Mouse (Mus musculus): Measurements from ENCODE around the gene Npas3. TPM values are rescaled to one million over a fixed set of nuclear protein-coding genes. Genes with fewer than 3 reads are reported as not detected.
"Not testable (repeated sequence)": the region's sequence is repeated elsewhere in the genome, so short reads cannot be mapped to it uniquely, and the experiment has no call there.

Gene Npas3
- polyA plus RNA-seq, 1 experiment from 2014 or later: 25.0 TPM

DNA sequence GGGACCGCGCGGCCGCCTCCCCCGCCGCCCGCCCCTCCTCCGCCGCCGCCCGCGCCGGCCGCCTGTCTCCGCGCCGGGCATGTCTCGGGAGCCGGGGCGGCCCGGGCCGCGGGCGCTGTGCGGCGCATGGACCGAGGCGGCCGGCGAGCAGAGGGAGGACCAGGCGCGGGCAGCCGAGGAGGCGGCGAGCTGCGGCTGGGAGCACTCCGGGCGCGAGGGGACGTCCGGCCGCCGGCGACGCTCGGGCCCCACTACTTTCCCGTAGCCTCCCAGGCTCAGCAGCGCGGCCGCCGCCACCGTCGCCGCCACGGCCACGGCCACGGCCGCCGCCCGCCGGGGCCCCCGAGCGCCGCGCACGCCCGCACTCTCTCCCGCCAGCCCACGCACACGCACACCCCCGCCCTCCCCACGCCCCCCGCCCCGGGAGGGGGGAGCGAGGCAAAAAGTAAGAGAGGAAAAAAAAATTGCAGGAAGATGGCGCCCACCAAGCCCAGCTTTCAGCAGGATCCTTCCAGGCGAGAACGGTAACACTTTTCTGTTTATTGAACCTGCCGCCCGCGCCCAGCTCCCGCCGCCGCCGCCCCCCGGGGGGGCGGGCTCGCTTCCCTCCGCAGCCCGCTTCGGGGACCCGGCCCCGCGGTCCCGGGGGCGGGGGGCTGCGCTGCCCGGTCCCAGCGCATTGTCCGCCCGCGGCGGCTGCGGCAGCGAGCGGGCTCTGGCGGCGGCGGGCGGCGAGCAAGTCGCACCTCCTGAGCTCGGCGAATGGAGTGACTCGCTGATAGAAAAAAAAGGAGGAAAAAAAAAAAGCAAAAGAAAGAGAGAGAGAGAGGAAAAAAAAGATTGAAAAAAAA lies 4.3 kb downstream of the Npas3 start:
- H3K27me3 ChIP-seq: no peaks in the 10 kb centered on the region
- H3K4me1 ChIP-seq (replicated peaks): peaks cover 42% of the 10 kb centered on the region
- H3K4me2 ChIP-seq: peak overlapping the region; percentile 71
- peak; percentile 34; the same call in 1 of the 2 replicates for ATAC-seq (ENCODE audit: low FRiP score)
- no peaks in the 10 kb centered on the region for H3K36me3 ChIP-seq
- no peaks in the 10 kb centered on the region for H3K9me3 ChIP-seq
- WGBS: under 1% methylated on average over 57 of the region's 115 CpGs
- peak overlapping the region; percentile 99 for H3K27ac ChIP-seq
- peak overlapping the region; percentile 98 for H3K9ac ChIP-seq
- peak overlapping the region; percentile 76 for H3K4me3 ChIP-seq

DNA sequence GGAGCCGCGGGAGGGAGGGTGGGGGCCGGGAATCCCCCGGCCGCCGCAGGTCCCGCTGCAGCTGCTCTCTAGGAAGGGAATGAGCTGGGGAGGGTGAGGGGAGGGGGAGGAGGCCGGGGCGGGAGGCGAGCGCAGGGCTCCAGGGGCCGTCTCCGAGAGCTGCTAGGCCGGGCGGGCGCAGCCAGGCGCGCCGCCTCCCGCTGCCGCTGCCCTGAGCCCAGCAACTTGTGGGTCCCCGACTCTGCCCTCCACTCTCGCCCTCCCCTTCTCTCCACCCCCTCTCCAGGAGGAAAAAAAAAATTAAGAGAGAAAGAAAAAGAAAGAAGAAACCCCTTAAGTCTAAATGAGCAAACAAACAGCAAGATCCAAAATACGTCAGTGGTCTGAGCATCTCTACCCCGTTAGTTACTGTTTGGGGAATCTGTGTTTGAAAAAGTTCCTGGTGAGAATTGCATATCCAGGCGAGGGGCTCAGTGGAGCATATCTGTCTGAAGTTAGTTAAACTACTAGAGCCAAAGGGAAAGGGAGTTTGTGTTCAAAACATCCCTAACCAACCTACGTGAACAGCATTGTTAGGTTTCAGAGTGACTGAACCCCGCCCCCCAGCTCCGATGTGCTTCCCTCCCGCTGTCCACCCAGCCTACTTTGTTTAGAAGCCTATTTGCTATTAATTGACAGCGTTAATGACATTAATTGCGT lies 5.1 kb downstream of the Npas3 start:
- peak overlapping the region; percentile 76 for H3K4me3 ChIP-seq
- H3K27me3 ChIP-seq: no peaks in the 10 kb centered on the region
- H3K4me1 ChIP-seq (replicated peaks): peaks cover 42% of the 10 kb centered on the region
- WGBS: 0% methylated on average over 22 of the region's 32 CpGs
- H3K9ac ChIP-seq: peak overlapping the region; percentile 98
- no peaks in the 10 kb centered on the region for H3K36me3 ChIP-seq
- ATAC-seq (ENCODE audit: low FRiP score): peak; percentile 38
- peak overlapping the region; percentile 71 for H3K4me2 ChIP-seq
- H3K9me3 ChIP-seq: no peaks in the 10 kb centered on the region
- peak overlapping the region; percentile 99 for H3K27ac ChIP-seq

- peak overlapping the region; percentile 71 for H3K4me2 ChIP-seq
- no peaks in the 10 kb centered on the region for H3K9me3 ChIP-seq
- peaks cover 37% of the 10 kb centered on the region for H3K4me1 ChIP-seq (replicated peaks)
- H3K36me3 ChIP-seq: no peaks in the 10 kb centered on the region
- H3K27me3 ChIP-seq: no peaks in the 10 kb centered on the region
- WGBS: 2% methylated on average over 6 of the region's 6 CpGs
- ATAC-seq (ENCODE audit: low FRiP score): no peak
- peak overlapping the region; percentile 76 for H3K4me3 ChIP-seq
- peak overlapping the region; percentile 99 for H3K27ac ChIP-seq
- peak overlapping the region; percentile 98 for H3K9ac ChIP-seq
Observed at GRCm38 (mm10) chr12:53254160-53254480, 5.6 kb downstream of the Npas3 start.

- not testable (repeated sequence) for H3K4me1 ChIP-seq (replicated peaks); H3K9me3 ChIP-seq; H3K27ac ChIP-seq; H3K4me2 ChIP-seq; H3K9ac ChIP-seq; ATAC-seq (ENCODE audit: low FRiP score); H3K4me3 ChIP-seq; H3K36me3 ChIP-seq; H3K27me3 ChIP-seq
Observed at GRCm38 (mm10) chr12:53274502-53274901, 26.0 kb downstream of the Npas3 start.

DNA sequence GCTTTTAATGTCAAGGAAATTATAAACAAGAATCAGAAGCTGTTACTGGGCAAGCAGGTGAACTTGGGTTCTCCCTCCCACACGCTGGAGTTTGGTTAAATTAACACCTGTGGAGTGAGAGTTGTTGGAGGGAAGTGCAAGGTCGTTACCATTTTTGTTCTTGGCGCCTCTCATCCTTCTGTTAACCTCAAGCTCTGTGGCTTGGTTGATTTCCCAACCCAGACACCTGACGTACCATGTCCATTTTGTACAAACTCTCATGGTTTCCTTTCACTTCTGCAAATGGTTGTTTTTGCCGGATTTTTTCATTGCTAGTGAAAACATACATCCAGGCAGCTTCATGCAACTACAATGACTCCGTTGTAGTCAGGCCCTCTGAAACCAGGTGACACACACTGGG lies 28.9 kb downstream of the Npas3 start:
- H3K36me3 ChIP-seq: no peaks in the 10 kb centered on the region
- H3K4me2 ChIP-seq: no peak overlapping the region
- ATAC-seq (ENCODE audit: low FRiP score): no peak
- H3K27ac ChIP-seq: no peak overlapping the region
- WGBS: 82% methylated on average over 6 of the region's 6 CpGs
- no peak overlapping the region for H3K4me3 ChIP-seq
- H3K27me3 ChIP-seq: no peaks in the 10 kb centered on the region
- no peak overlapping the region for H3K9ac ChIP-seq
- H3K4me1 ChIP-seq (replicated peaks): no peaks in the 10 kb centered on the region
- H3K9me3 ChIP-seq: no peaks in the 10 kb centered on the region

DNA sequence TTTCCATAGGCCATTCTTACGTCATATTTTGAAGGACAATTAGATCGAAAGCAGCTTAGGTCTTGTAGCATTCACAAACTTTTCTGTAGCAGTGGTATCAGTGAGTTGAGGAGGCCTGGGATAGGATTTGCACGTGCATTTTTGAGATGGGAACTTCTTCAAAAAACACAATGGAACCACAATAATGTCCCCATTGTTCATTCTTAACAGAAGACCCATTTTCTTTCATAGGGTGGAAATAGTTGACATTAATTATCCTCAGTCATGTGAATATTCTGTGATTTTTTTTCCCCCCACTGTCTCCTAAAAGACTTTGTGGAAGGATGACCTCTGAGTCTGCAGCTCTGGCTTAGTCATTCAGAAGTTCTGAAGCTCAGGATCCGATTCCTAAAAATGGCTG lies 41.9 kb downstream of the Npas3 start:
- Histone ChIP-seq H3K4me2 (no peak overlapping the region), H3K9me3 (no peaks in the 10 kb centered on the region), H3K27me3 (no peaks in the 10 kb centered on the region), H3K4me3 (no peak overlapping the region), H3K9ac (no peak overlapping the region), H3K36me3 (no peaks in the 10 kb centered on the region), H3K4me1 (replicated peaks) (peaks cover 21% of the 10 kb centered on the region), H3K27ac (no peak overlapping the region)
- no peak for ATAC-seq (ENCODE audit: low FRiP score)
- 69% methylated on average over 4 of the region's 4 CpGs for WGBS

DNA sequence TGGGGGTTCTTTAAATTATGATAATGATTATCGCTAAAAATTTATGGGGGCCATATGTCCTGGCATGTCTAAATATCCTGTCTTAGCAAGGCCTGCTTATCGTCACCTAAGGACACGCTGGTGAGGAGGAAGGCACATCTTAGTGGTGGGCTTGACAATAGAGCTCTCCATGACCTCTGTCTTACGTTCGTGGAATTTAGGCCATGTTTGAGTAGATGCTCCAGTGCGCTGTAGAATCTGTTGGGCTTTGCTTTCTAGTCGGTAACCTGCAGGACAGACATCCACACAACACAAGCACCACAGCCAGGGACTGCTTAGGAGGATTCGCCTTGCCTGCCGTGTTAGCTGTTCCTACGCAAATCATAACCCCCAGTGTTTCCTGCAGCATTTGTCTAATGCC lies 42.4 kb downstream of the Npas3 start:
- Histone ChIP-seq H3K4me2 (no peak overlapping the region), H3K4me1 (replicated peaks) (peaks cover 25% of the 10 kb centered on the region), H3K4me3 (no peak overlapping the region), H3K9ac (no peak overlapping the region), H3K36me3 (no peaks in the 10 kb centered on the region), H3K27ac (no peak overlapping the region; the same call in 1 of the 2 replicates), H3K9me3 (no peaks in the 10 kb centered on the region), H3K27me3 (no peaks in the 10 kb centered on the region)
- WGBS: 82% methylated on average over 10 of the region's 10 CpGs
- ATAC-seq (ENCODE audit: low FRiP score): no peak

- Histone ChIP-seq H3K27me3 (no peaks in the 10 kb centered on the region), H3K4me3 (no peak overlapping the region), H3K4me1 (replicated peaks) (peaks cover 29% of the 10 kb centered on the region), H3K4me2 (0 out of 2 replicates have a peak overlapping the region, but pooled peaks have one; percentile 6), H3K36me3 (no peaks in the 10 kb centered on the region), H3K9ac (no peak overlapping the region), H3K9me3 (no peaks in the 10 kb centered on the region), H3K27ac (peak overlapping the region; percentile 75; the same call in 1 of the 2 replicates)
- no peak for ATAC-seq (ENCODE audit: low FRiP score)
- 45% methylated on average over 8 of the region's 8 CpGs for WGBS
Observed at GRCm38 (mm10) chr12:53292010-53292409, 43.5 kb downstream of the Npas3 start.

GRCm38 (mm10) chr12:53292508-53293300 lies 44.2 kb downstream of the Npas3 start:
- H3K9me3 ChIP-seq: no peaks in the 10 kb centered on the region
- 0 out of 2 replicates have a peak overlapping the region, but pooled peaks have one; percentile 10 for H3K9ac ChIP-seq
- H3K27ac ChIP-seq: peak overlapping the region; percentile 75
- WGBS: 14% methylated on average over 17 of the region's 17 CpGs
- peak; percentile 90 for ATAC-seq (ENCODE audit: low FRiP score)
- no peaks in the 10 kb centered on the region for H3K27me3 ChIP-seq
- H3K36me3 ChIP-seq: no peaks in the 10 kb centered on the region
- no peak overlapping the region for H3K4me3 ChIP-seq
- H3K4me1 ChIP-seq (replicated peaks): peaks cover 32% of the 10 kb centered on the region
- 0 out of 2 replicates have a peak overlapping the region, but pooled peaks have one; percentile 6 for H3K4me2 ChIP-seq

- no peaks in the 10 kb centered on the region for H3K27me3 ChIP-seq
- no peaks in the 10 kb centered on the region for H3K9me3 ChIP-seq
- H3K27ac ChIP-seq: no peak overlapping the region
- H3K4me1 ChIP-seq (replicated peaks): peaks cover 44% of the 10 kb centered on the region
- no peak overlapping the region for H3K9ac ChIP-seq
- WGBS: 94% methylated on average over 7 of the region's 7 CpGs
- no peak overlapping the region for H3K4me3 ChIP-seq
- H3K36me3 ChIP-seq: no peaks in the 10 kb centered on the region
- H3K4me2 ChIP-seq: no peak overlapping the region
- ATAC-seq (ENCODE audit: low FRiP score): no peak
Observed at GRCm38 (mm10) chr12:53294011-53294410, 45.5 kb downstream of the Npas3 start.

GRCm38 (mm10) chr12:53295747-53296146 lies 47.3 kb downstream of the Npas3 start:
- no peak overlapping the region for H3K9ac ChIP-seq
- no peak overlapping the region for H3K4me3 ChIP-seq
- no peak overlapping the region for H3K4me2 ChIP-seq
- no peaks in the 10 kb centered on the region for H3K36me3 ChIP-seq
- ATAC-seq (ENCODE audit: low FRiP score): 0 out of 2 replicates have a peak, but pooled peaks have one; percentile 37
- no peaks in the 10 kb centered on the region for H3K27me3 ChIP-seq
- H3K4me1 ChIP-seq (replicated peaks): peaks cover 54% of the 10 kb centered on the region
- H3K9me3 ChIP-seq: no peaks in the 10 kb centered on the region
- WGBS: 47% methylated on average over 7 of the region's 7 CpGs
- no peak overlapping the region for H3K27ac ChIP-seq
